Mouse (Mus musculus) heart, adult 11 months (tissue): Measurements from ENCODE around the gene Gm20683.
"Not testable (repeated sequence)": the region's sequence is repeated elsewhere in the genome, so short reads cannot be mapped to it uniquely, and the experiment has no call there.

Source experiments
- DNase-seq: peaks from one replicate; pipeline ENCODE4 v3.0.0; 2022

Gene Gm20683

GRCm38 (mm10) chr17:25873405-25874147, 32.0 kb upstream of the Gm20683 start:
- peak; percentile 92 for DNase-seq

GRCm38 (mm10) chr17:25872676-25873075, 31.1 kb upstream of the Gm20683 start:
- no peak for DNase-seq

GRCm38 (mm10) chr17:25871566-25871965, 30.0 kb upstream of the Gm20683 start:
- not testable (repeated sequence) for DNase-seq

- peak; percentile 87 for DNase-seq
These were observed 28.4 kb upstream of the Gm20683 start for GRCm38 (mm10) chr17:25869954-25870353.

- DNase-seq: no peak
These were observed 27.9 kb upstream of the Gm20683 start for GRCm38 (mm10) chr17:25869498-25869897.

GRCm38 (mm10) chr17:25868601-25869191, 27.1 kb upstream of the Gm20683 start, which contains the start of gene Mcrip2:
Mcrip2 (minus strand) TSS chr17:25868764.
- DNase-seq: peak; percentile 99

GRCm38 (mm10) chr17:25867836-25868600, 26.5 kb upstream of the Gm20683 start:
- peak; percentile 98 for DNase-seq

GRCm38 (mm10) chr17:25867509-25867835, 25.9 kb upstream of the Gm20683 start:
- DNase-seq: no peak

GRCm38 (mm10) chr17:25866172-25866571, 24.6 kb upstream of the Gm20683 start:
- peak; percentile 96 for DNase-seq

GRCm38 (mm10) chr17:25865288-25865687, 23.7 kb upstream of the Gm20683 start:
- no peak for DNase-seq

- no peak for DNase-seq
These were observed 22.7 kb upstream of the Gm20683 start for GRCm38 (mm10) chr17:25864311-25864710.

- DNase-seq: no peak
These were observed 22.1 kb upstream of the Gm20683 start for GRCm38 (mm10) chr17:25863681-25864080.

- DNase-seq: no peak
These were observed 20.4 kb upstream of the Gm20683 start for GRCm38 (mm10) chr17:25861704-25862612.

- DNase-seq: peak; percentile 99
These were observed 19.5 kb upstream of the Gm20683 start, which contains the start of gene Wdr90 for GRCm38 (mm10) chr17:25860832-25861703. Wdr90 (minus strand) TSS chr17:25861501.

GRCm38 (mm10) chr17:25860229-25860628, 18.7 kb upstream of the Gm20683 start:
- DNase-seq: no peak

GRCm38 (mm10) chr17:25844396-25844901, 2.9 kb upstream of the Gm20683 start, which contains the start of gene Rhot2:
Rhot2 (minus strand) TSS chr17:25844851.
- peak; percentile 100 for DNase-seq

GRCm38 (mm10) chr17:25843636-25844395, 2.3 kb upstream of the Gm20683 start:
- DNase-seq: no peak

- no peak for DNase-seq
These were observed 1.6 kb upstream of the Gm20683 start for GRCm38 (mm10) chr17:25843122-25843521.

- no peak for DNase-seq
These were observed 946 bp upstream of the Gm20683 start for GRCm38 (mm10) chr17:25842509-25842908.

- peak; percentile 90 for DNase-seq
These were observed 1.0 kb downstream of the Gm20683 start for GRCm38 (mm10) chr17:25840519-25840918.
